Mouse (Mus musculus) midbrain, embryonic 13.5 days (tissue): Measurements from ENCODE around the gene Zfp995. TPM values are rescaled to one million over a fixed set of nuclear protein-coding genes. Genes with fewer than 3 reads are reported as not detected.
"Not testable (repeated sequence)": the region's sequence is repeated elsewhere in the genome, so short reads cannot be mapped to it uniquely, and the experiment has no call there.

Experiments
- ATAC-seq: fragments of 200-750 bp; cut with Nextera tagmentation; 2 replicates; pipeline ENCODE4 v1.8.0; 2017; ENCODE audit warnings: mild to moderate bottlenecking, moderate TSS enrichment, moderate library complexity
- H3K27ac ChIP-seq: fragments of 300-500 bp; sonication (generic); 2 replicates; pipeline ENCODE4 v1.5.1; 2015; ENCODE audit warnings: inconsistent platforms, mild to moderate bottlenecking, moderate library complexity
- H3K27me3 ChIP-seq: fragments of 300-500 bp; sonication (generic); 2 replicates; pipeline ENCODE4 v1.6.1; 2015; ENCODE audit warnings: mild to moderate bottlenecking, inconsistent platforms
- H3K36me3 ChIP-seq: fragments of 300-500 bp; sonication (generic); 2 replicates; pipeline ENCODE4 v1.6.1; 2015; ENCODE audit warnings: mild to moderate bottlenecking, inconsistent platforms
- H3K4me1 ChIP-seq: fragments of 300-500 bp; sonication (generic); replicated peaks from 2 replicates; pipeline ENCODE4 v1.6.1; 2015; ENCODE audit warnings: inconsistent platforms
- H3K4me2 ChIP-seq: fragments of 300-500 bp; sonication (generic); replicated peaks from 2 replicates; pipeline ENCODE4 v1.6.1; 2015; ENCODE audit warnings: moderate library complexity, mild to moderate bottlenecking, inconsistent platforms
- H3K4me3 ChIP-seq: fragments of 300-500 bp; sonication (generic); replicated peaks from 2 replicates; pipeline ENCODE4 v1.5.1; 2015; ENCODE audit warnings: mild to moderate bottlenecking, inconsistent platforms
- H3K9ac ChIP-seq: fragments of 300-500 bp; sonication (generic); replicated peaks from 2 replicates; pipeline ENCODE4 v1.6.1; 2015; ENCODE audit warnings: mild to moderate bottlenecking, inconsistent platforms
- H3K9me3 ChIP-seq: fragments of 300-500 bp; sonication (generic); 2 replicates; pipeline ENCODE4 v1.6.1; 2016; ENCODE audit warnings: mild to moderate bottlenecking, inconsistent platforms
- WGBS: fragments of 180-500 bp; shearing (Covaris S2); methylation state at CpG from one replicate; pipeline ENCODE4 v1.1.7; 2015; 5-methylcytosine and 5-hydroxymethylcytosine counted together
- polyA plus RNA-seq: library from polyadenylated mRNA; unstranded; fragments of >200 nt; fragmentation: Nextera tagmentation; extraction: Ambion mirVana; gene quantifications from 2 replicates; pipeline ENCODE4 v1.2.1, GENCODE M21; 2015

The Zfp995 gene
- 11.8 and 12.0 TPM in 2 replicates for polyA plus RNA-seq

DNA sequence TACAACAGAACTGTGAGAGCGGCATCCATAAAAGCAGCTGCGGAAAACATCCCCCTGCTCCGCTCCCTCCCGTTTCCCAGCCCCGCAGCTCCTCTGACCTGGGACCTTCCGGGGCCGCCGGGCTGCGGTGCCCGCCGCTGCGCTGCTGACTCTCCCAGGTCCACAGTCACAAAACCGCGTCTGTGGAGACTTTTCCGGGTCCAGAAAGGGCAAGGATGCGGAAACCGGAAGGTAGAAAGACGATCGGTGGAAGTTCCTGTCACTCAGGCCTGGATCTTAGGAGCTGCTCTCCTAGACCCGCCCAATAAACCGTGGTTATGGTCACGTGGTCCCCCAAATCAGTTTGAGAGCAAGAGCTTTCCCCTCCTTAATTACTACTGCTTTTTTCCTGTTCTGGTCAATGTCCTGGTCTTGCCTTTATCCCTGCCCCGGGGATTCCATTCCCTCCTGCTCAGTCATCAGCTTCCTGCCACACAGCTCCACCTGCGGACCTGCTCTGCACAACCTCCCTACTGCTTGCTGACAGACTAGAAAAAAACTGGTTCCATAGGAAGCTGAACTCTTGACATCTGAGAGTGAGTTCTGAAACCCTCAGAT, at the start of gene Zfp995:
TSS of gene Zfp995 (minus strand) at position 471 of the 597 bp plus-strand sequence.
- Histone ChIP-seq H3K9ac (peak within 1 kb of the TSS; percentile 83), H3K4me2 (peak within 1 kb of the TSS; percentile 80), H3K4me3 (peak within 1 kb of the TSS; percentile 77), H3K27ac (peak within 1 kb of the TSS; percentile 47; the same call in 1 of the 2 replicates), H3K36me3 (0 out of 2 replicates have a peak, but pooled peaks cover 12% of the 10 kb centered on the region)
- ATAC-seq: peak; percentile 99
- H3K9me3 ChIP-seq, H3K27me3 ChIP-seq, H3K4me1 ChIP-seq: not testable (repeated sequence)
- under 1% methylated on average over 24 of the region's 24 CpGs for WGBS

DNA sequence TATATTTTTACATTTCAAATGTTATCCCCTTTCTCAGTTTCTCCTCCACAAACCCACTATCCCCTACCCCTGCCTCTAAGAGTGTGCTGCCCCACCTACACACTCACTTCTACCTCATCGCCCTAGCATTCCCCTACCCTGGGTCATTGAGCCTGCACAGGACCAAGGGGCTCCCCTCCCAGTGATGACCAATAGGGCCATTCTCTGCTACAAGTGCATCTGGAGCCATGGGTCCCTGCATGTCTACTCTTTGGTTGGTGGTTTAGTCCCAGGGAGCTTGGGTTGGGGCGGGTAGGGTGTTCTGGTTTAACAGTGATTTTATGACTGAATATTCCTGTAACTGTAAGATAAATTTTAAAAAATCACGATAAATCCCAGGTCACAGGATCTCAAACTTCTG, 687 bp downstream of the Zfp995 start:
- Histone ChIP-seq H3K36me3 (peaks cover 12% of the 10 kb centered on the region; the same call in 1 of the 2 replicates), H3K4me3 (peak overlapping the region; percentile 77), H3K27ac (no peak overlapping the region), H3K4me1 (0 out of 2 replicates have a peak, but pooled peaks cover 6% of the 10 kb centered on the region), H3K9me3 (no peaks in the 10 kb centered on the region), H3K27me3 (no peaks in the 10 kb centered on the region), H3K4me2 (peak overlapping the region; percentile 80), H3K9ac (peak overlapping the region; percentile 83)
- ATAC-seq: peak; percentile 83
- 5% methylated on average over 3 of the region's 3 CpGs for WGBS

DNA sequence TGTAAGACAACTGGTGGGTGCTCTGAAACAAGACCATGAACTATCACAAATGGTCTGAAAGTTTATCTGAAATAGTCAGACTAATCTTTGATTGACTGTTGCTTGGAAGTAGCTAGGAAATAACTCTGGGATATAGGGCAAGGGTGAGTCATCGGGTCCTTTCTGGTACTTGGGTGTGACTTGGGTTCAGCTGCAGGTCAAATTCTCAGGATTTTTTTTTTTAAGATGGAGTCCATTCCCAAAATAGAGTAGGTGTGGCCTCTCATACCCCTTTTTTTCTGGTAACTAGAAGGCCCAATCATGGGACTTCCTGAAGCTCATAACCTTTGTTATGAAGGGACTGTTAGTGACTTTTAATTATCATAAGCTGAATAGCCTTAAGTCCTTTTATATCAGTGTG, 38.5 kb downstream of the Zfp995 start:
- no peak for ATAC-seq

DNA sequence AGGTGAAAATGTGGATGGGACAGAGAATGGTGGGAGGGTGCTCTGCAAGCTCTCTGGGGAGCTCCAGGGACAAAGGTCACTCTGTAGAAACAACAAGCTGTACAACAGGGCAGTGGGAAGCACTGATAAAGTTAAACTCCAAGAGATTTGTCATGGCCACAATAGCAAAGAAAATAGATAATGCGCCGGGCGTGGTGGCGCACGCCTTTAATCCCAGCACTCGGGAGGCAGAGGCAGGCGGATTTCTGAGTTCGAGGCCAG, 63.5 kb downstream of the Zfp995 start:
- not testable (repeated sequence) for H3K9me3 ChIP-seq, H3K4me3 ChIP-seq, H3K9ac ChIP-seq, H3K36me3 ChIP-seq, H3K4me1 ChIP-seq, H3K27ac ChIP-seq, H3K27me3 ChIP-seq, H3K4me2 ChIP-seq
- 91% methylated on average over 8 of the region's 8 CpGs for WGBS
- ATAC-seq: 0 out of 2 replicates have a peak, but pooled peaks have one; percentile 46

More for the DNA sequence above, 38.5 kb downstream of the Zfp995 start:
- no peak overlapping the region for H3K4me2 ChIP-seq
- no peak overlapping the region for H3K27ac ChIP-seq
- 88% methylated on average over 1 of the region's 1 CpGs for WGBS
- H3K4me3 ChIP-seq: no peak overlapping the region
- H3K4me1 ChIP-seq: no peaks in the 10 kb centered on the region
- H3K36me3 ChIP-seq: no peaks in the 10 kb centered on the region
- peaks cover 4% of the 10 kb centered on the region for H3K9me3 ChIP-seq
- H3K9ac ChIP-seq: no peak overlapping the region
- no peaks in the 10 kb centered on the region for H3K27me3 ChIP-seq

DNA sequence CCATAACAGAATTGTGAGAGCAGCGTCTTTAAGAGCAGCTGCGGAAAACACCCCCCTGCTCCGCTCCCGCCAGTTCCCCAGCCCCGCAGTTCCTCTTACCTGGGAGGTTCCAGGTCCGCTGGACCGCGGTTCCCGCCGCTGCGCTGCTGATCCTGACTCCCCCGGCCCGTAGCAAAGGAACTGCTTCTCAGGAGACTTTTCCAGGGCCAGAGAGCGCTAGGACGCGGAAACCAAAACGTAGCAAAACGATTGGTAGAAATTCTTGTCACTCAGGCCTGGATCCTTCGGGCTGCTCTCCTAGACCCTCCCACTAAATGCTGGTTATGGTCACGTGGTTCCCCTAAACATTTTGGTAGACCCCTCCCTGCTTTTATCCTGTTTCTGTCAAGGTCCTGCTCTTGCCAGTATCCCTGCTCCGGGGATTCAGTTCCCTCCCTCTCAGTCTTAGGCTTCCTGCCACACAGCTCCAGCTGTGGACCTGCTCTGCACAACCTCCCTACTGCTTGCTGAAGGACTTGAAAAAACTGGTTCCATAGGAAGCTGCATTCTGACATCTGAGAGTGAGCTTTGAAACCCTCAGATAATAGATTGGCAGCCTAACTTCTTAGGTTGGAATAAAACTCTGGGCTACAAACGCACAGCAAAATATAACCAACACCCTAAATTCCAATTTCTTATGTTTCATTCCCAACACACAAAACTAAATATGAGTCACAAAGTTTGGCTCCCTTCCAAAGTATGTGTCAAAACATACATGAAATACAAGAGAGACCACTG, 64.0 kb downstream of the Zfp995 start, which contains the start of gene Zfp820:
TSS of gene Zfp820 (minus strand) at position 228 of the 777 bp plus-strand sequence.
- Histone ChIP-seq H3K4me1 (0 out of 2 replicates have a peak, but pooled peaks cover 8% of the 10 kb centered on the region), H3K4me3 (peak within 1 kb of the TSS; percentile 58), H3K27me3 (no peaks in the 10 kb centered on the region), H3K9ac (peak within 1 kb of the TSS; percentile 70), H3K27ac (0 out of 2 replicates have a peak within 1 kb of the TSS, but pooled peaks have one; percentile 21), H3K4me2 (peak within 1 kb of the TSS; percentile 62), H3K9me3 (no peaks in the 10 kb centered on the region), H3K36me3 (no peaks in the 10 kb centered on the region)
- ATAC-seq: peak; percentile 99
- 3% methylated on average over 22 of the region's 22 CpGs for whole genome bisulfite sequencing

DNA sequence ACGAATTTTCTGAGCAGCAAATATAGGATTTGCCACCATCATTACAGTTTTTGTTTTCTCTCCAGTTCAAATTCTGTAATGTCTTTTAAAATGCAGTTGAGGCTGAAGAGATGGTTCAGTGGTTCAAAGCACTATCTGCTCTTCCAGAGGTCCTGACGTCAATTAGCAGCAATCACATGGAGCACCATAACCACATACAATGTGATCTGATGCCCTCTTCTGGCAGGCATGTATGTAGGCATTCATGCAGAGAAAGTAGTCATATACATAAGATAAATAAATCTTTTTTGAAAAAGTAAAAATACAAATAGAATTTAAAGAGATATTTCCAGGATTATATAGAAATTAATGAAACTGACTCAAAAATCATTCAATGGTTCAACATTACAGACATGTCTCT, 71.2 kb downstream of the Zfp995 start:
- Histone ChIP-seq H3K9me3 (no peaks in the 10 kb centered on the region), H3K9ac (no peak overlapping the region), H3K4me1 (no peaks in the 10 kb centered on the region), H3K4me2 (no peak overlapping the region), H3K27ac (no peak overlapping the region), H3K4me3 (no peak overlapping the region), H3K27me3 (no peaks in the 10 kb centered on the region), H3K36me3 (no peaks in the 10 kb centered on the region)
- ATAC-seq: no peak
- 61% methylated on average over 2 of the region's 2 CpGs for WGBS

Other genes starting within 250 kb of the Zfp995 start
- 18.5 and 23.8 TPM in 2 replicates for gene Gm10226, start 218.1 kb downstream of the Zfp995 start, polyA plus RNA-seq
- 18.9 and 19.3 TPM in 2 replicates for gene Zfp760, start 202.2 kb downstream of the Zfp995 start, polyA plus RNA-seq
- 11.4 and 13.3 TPM in 2 replicates for gene Zfp229, start 179.1 kb downstream of the Zfp995 start, polyA plus RNA-seq
- 2.8 and 3.1 TPM in 2 replicates for gene Zfp820, start 64.2 kb downstream of the Zfp995 start, polyA plus RNA-seq
- gene Zfp942, start 52.5 kb upstream of the Zfp995 start, polyA plus RNA-seq: 20.9 and 21.5 TPM in 2 replicates
- 20.7 and 22.3 TPM in 2 replicates for gene Zfp943, start 52.6 kb upstream of the Zfp995 start, polyA plus RNA-seq